ENCODE assay signal across 21 mouse cellular contexts in the genomic region with DNA sequence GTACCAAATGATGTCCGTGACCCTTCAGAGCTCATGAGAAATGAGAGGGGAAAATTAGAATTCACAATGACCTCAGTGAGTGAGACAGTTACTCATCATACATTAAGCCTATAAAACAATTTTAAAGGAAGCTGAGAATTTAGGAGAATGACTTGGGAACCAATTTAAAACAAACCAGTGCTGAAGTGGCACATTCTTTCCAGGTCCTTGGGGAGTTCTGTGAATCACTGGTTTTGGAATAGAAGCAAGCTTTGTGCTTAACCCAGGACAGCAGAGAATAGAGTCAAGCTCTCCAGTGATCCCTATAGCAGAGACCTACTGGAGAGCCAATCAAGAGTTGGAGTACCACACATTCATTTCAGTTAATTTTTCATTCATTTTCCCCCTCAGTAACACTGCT. TPM values are rescaled to one million over a fixed set of nuclear protein-coding genes. Genes with fewer than 3 reads are reported as not detected.
DNase-seq lines count a peak whose midpoint lies in the region; ATAC-seq and TF ChIP-seq lines count a peak whose summit lies in the region.
"Had no signal": no experiment of that assay in that cellular context is flagged by ENCODE, and none has a peak within 500 bp of the region (broad histone marks: within the 10 kb centered on the region; RNA-seq: fewer than 3 reads in every experiment).

No protein-coding gene starts in this region.

- 0 out of 2 replicates have a peak, but pooled peaks cover 5% of the 10 kb centered on the region for H3K4me1 ChIP-seq in intestine, embryonic 14.5 days (replicated peaks; ENCODE audit: control insufficient read depth, insufficient read depth, low read length)
- peaks cover 7% of the 10 kb centered on the region for H3K4me1 ChIP-seq in intestine, postnatal 0 days (replicated peaks; ENCODE audit: control insufficient read depth, insufficient read depth, low read length)
- peaks cover 31% of the 10 kb centered on the region for H3K4me1 ChIP-seq in lung, embryonic 16.5 days (replicated peaks; ENCODE audit: control insufficient read depth, insufficient read depth, low read length)
- no peaks in the 10 kb centered on the region for H3K4me1 ChIP-seq in heart, embryonic 11.5 days (ENCODE audit: control insufficient read depth, insufficient read depth, low read length)
- H3K4me1 ChIP-seq: neural tube, embryonic 12.5 days had no signal

- peak; percentile 16 for DNase-seq in intestine, embryonic 14.5 days (ENCODE audit: low spot score)
- no peak for DNase-seq in lung, adult 18-20 months
- peak; percentile 84 for DNase-seq in Patski (ENCODE audit: low read depth, low spot score)
- no peak for DNase-seq in adrenal gland, postnatal 10 days
- DNase-seq: cerebellum, adult 8-10 months; kidney, adult 11 months; kidney, postnatal 14 days; liver, postnatal 0 days; right cerebral cortex, adult 18-20 months had no signal

- H3K9me3 ChIP-seq in intestine, embryonic 14.5 days (ENCODE audit: control insufficient read depth, low read length) = no peaks in the 10 kb centered on the region
- H3K9me3 ChIP-seq in intestine, postnatal 0 days (ENCODE audit: control insufficient read depth) = no peaks in the 10 kb centered on the region
- no peaks in the 10 kb centered on the region for H3K9me3 ChIP-seq in lung, embryonic 16.5 days (ENCODE audit: control insufficient read depth, low read length)
- H3K9me3 ChIP-seq in heart, embryonic 11.5 days (replicated peaks; ENCODE audit: control insufficient read depth, low read length) = no peaks in the 10 kb centered on the region
- H3K9me3 ChIP-seq: heart, embryonic 10.5 days; limb, embryonic 15.5 days; neural tube, embryonic 12.5 days had no signal

- H3K79me2 ChIP-seq in myocyte (ENCODE audit: control insufficient read depth, insufficient read depth) = peaks cover 99% of the 10 kb centered on the region

- H3ac ChIP-seq in myocyte (ENCODE audit: control insufficient read depth, insufficient read length) = no peak overlapping the region

- no peak overlapping the region for H3K9ac ChIP-seq in intestine, embryonic 14.5 days (ENCODE audit: low read length)
- no peak overlapping the region for H3K9ac ChIP-seq in intestine, postnatal 0 days (ENCODE audit: low read depth, low read length)
- no peak overlapping the region for H3K9ac ChIP-seq in lung, embryonic 16.5 days (ENCODE audit: low read length)
- no peak overlapping the region for H3K9ac ChIP-seq in heart, embryonic 11.5 days (ENCODE audit: low read depth, low read length)
- H3K9ac ChIP-seq: limb, embryonic 15.5 days; liver, postnatal 0 days; neural tube, embryonic 12.5 days had no signal

- in situ Hi-C loops in Patski (cut with MboI; ENCODE audit: low pct_unique_long_range_greater_than_20kb) = no loop called here

- no peaks in the 10 kb centered on the region for H3K27me3 ChIP-seq in intestine, embryonic 14.5 days (replicated peaks; ENCODE audit: control insufficient read depth, insufficient read depth, low read length)
- no peaks in the 10 kb centered on the region for H3K27me3 ChIP-seq in intestine, postnatal 0 days (replicated peaks; ENCODE audit: control insufficient read depth, insufficient read depth, low read length)
- H3K27me3 ChIP-seq in lung, embryonic 16.5 days (ENCODE audit: control insufficient read depth, insufficient read depth, low read depth, low read length) = no peaks in the 10 kb centered on the region
- H3K27me3 ChIP-seq in Patski (no peaks in the 10 kb centered on the region), myocyte (ENCODE audit: control insufficient read depth, insufficient read depth, insufficient read length) (no peaks in the 10 kb centered on the region)
- no peaks in the 10 kb centered on the region for H3K27me3 ChIP-seq in heart, embryonic 11.5 days (ENCODE audit: control insufficient read depth, insufficient read depth, low read length)
- H3K27me3 ChIP-seq: limb, embryonic 15.5 days; neural tube, embryonic 12.5 days had no signal

- CTCF ChIA-PET in Patski (lab: Charles Lee) = interaction anchor here (0.6 to 1.9 kb wide), 4 partner anchors 9 to 53 kb away, joined by 3 to 12 read pairs (median 6); no protein-coding TSS in a partner anchor

- H3K27ac ChIP-seq in intestine, embryonic 14.5 days (ENCODE audit: low read depth) = no peak overlapping the region
- H3K27ac ChIP-seq in intestine, postnatal 0 days (ENCODE audit: low read depth, low read length) = no peak overlapping the region
- H3K27ac ChIP-seq in lung, embryonic 16.5 days (ENCODE audit: low read length) = peak overlapping the region; percentile 47; the same call in 1 of the 2 replicates
- H3K27ac ChIP-seq in heart, embryonic 11.5 days (ENCODE audit: low read depth, low read length) = no peak overlapping the region
- H3K27ac ChIP-seq: heart, embryonic 10.5 days; limb, embryonic 15.5 days; neural tube, embryonic 12.5 days had no signal

- POLR2A ChIA-PET in Patski (lab: Charles Lee) = interaction anchor here (0.5 to 0.7 kb wide), 2 partner anchors 9 to 494 kb away, joined by 3 read pairs; no protein-coding TSS in a partner anchor

- H3K4me3 ChIP-seq in intestine, embryonic 14.5 days (ENCODE audit: low read depth, low read length) = no peak overlapping the region
- H3K4me3 ChIP-seq in intestine, postnatal 0 days (ENCODE audit: low read depth, low read length) = no peak overlapping the region
- no peak overlapping the region for H3K4me3 ChIP-seq in lung, embryonic 16.5 days (ENCODE audit: low read length)
- no peak overlapping the region for H3K4me3 ChIP-seq in myocyte
- no peak overlapping the region for H3K4me3 ChIP-seq in heart, embryonic 11.5 days (ENCODE audit: low read depth, low read length)
- H3K4me3 ChIP-seq: erythroblast, embryonic 14.5 days; heart, embryonic 10.5 days; limb, embryonic 15.5 days; neural tube, embryonic 12.5 days had no signal

- no peak for TF ChIP-seq CTCF in intestine, postnatal 0 days (IDR thresholded peaks at IDR 0.05; ENCODE audit: low read depth)
- TF ChIP-seq CTCF in Patski (IDR thresholded peaks at IDR 0.05) = no peak

- H3K36me3 ChIP-seq in intestine, embryonic 14.5 days (ENCODE audit: control insufficient read depth, insufficient read depth, low read length) = no peaks in the 10 kb centered on the region
- no peaks in the 10 kb centered on the region for H3K36me3 ChIP-seq in intestine, postnatal 0 days (ENCODE audit: control insufficient read depth, insufficient read depth)
- no peaks in the 10 kb centered on the region for H3K36me3 ChIP-seq in lung, embryonic 16.5 days (ENCODE audit: control insufficient read depth, insufficient read depth, low read length)
- peaks cover 10% of the 10 kb centered on the region for H3K36me3 ChIP-seq in myocyte (ENCODE audit: control insufficient read depth, insufficient read depth)
- H3K36me3 ChIP-seq in heart, embryonic 11.5 days (ENCODE audit: control insufficient read depth, insufficient read depth, low read length) = no peaks in the 10 kb centered on the region
- H3K36me3 ChIP-seq: heart, embryonic 10.5 days; limb, embryonic 15.5 days; neural tube, embryonic 12.5 days had no signal

- no peak for TF ChIP-seq POLR2A in myocyte (IDR thresholded peaks at IDR 0.05; ENCODE audit: insufficient read length, low read depth)

- H3K4me2 ChIP-seq in intestine, embryonic 14.5 days (ENCODE audit: low read length) = no peak overlapping the region
- no peak overlapping the region for H3K4me2 ChIP-seq in intestine, postnatal 0 days (replicated peaks; ENCODE audit: low read depth)
- H3K4me2 ChIP-seq in lung, embryonic 16.5 days (ENCODE audit: low read depth, low read length) = no peak overlapping the region
- peak overlapping the region; percentile 61 for H3K4me2 ChIP-seq in myocyte (ENCODE audit: low read depth)
- H3K4me2 ChIP-seq in heart, embryonic 11.5 days = no peak overlapping the region
- H3K4me2 ChIP-seq: limb, embryonic 15.5 days; midbrain, embryonic 11.5 days; neural tube, embryonic 12.5 days had no signal

- 77% methylated on average over 1 of the region's 1 CpGs for WGBS in intestine, embryonic 14.5 days
- WGBS in intestine, postnatal 0 days = 75% methylated on average over 1 of the region's 1 CpGs
- 63% methylated on average over 1 of the region's 1 CpGs for WGBS in lung, embryonic 16.5 days
- WGBS in heart, embryonic 11.5 days (ENCODE audit: insufficient replicate concordance) = 83% methylated on average over 1 of the region's 1 CpGs

- ATAC-seq in intestine, embryonic 14.5 days (replicated peaks; ENCODE audit: low FRiP score, low TSS enrichment, low read depth) = no peak
- no peak for ATAC-seq in intestine, postnatal 0 days
- no peak for ATAC-seq in lung, embryonic 16.5 days (ENCODE audit: low read depth)
- peak; percentile 79 for ATAC-seq in Patski
- no peak for ATAC-seq in heart, embryonic 11.5 days (replicated peaks; ENCODE audit: insufficient number of reproducible peaks, low FRiP score, low TSS enrichment)
- ATAC-seq: CD4-positive, CD25-positive, alpha-beta regulatory T cell, adult 4 months; forebrain, embryonic 14.5 days; hindbrain, embryonic 16.5 days; liver, postnatal 0 days had no signal

TF ChIP-seq in myocyte, 11 proteins besides CTCF, POLR2A, EP300 and RAD21:
- TF ChIP-seq USF1 (IDR thresholded peaks at IDR 0.05; ENCODE audit: low read depth) = no peak
- TF ChIP-seq CEBPB (IDR thresholded peaks at IDR 0.05; ENCODE audit: insufficient read depth, poor library complexity, severe bottlenecking) = no peak
- no peak for TF ChIP-seq E2F4 (IDR thresholded peaks at IDR 0.05; ENCODE audit: insufficient read depth)
- TF ChIP-seq MAX (IDR thresholded peaks at IDR 0.05; ENCODE audit: low read depth) = no peak
TF ChIP-seq in myocyte: peak in this region for 0.

RNA-seq across cellular contexts. Expression of gene Stard13, which starts 59.9 kb away (rescaled TPM):
- 13.0 and 15.3 TPM in 2 replicates for polyA plus RNA-seq in intestine, embryonic 14.5 days (2014; fragmentation: Nextera tagmentation; extraction: Ambion mirVana)
- polyA plus RNA-seq in intestine, postnatal 0 days (2015; fragmentation: Nextera tagmentation; extraction: Ambion mirVana) = 3.7 and 5.1 TPM in 2 replicates
- polyA plus RNA-seq in lung, embryonic 16.5 days (2015; fragmentation: Nextera tagmentation; extraction: Ambion mirVana) = 20.6 and 21.4 TPM in 2 replicates
- polyA plus RNA-seq in Patski (2021) (59.4 TPM), myocyte (2012; fragmentation: generic; extraction: Trizol) (15.2 TPM)
- total RNA-seq in adrenal gland, postnatal 10 days (2021) = 10 to 100 TPM; 22.6 to 30.1 TPM
- polyA plus RNA-seq in heart, embryonic 11.5 days (2014; fragmentation: Nextera tagmentation; extraction: Ambion mirVana) = 1.4 and 3.0 TPM in 2 replicates
- polyA plus RNA-seq: CD4-positive, CD25-positive, alpha-beta regulatory T cell, adult 4 months had no signal

Comparison
In these comparisons a context has a peak if more than half of its experiments do, and no peak if none do; other contexts are left out.
1. DNase-seq: peak in intestine, embryonic 14.5 days (single experiment) and Patski (single experiment); none in lung, adult 18-20 months (0 of 2) and adrenal gland, postnatal 10 days (single experiment).